In the genomic region with DNA sequence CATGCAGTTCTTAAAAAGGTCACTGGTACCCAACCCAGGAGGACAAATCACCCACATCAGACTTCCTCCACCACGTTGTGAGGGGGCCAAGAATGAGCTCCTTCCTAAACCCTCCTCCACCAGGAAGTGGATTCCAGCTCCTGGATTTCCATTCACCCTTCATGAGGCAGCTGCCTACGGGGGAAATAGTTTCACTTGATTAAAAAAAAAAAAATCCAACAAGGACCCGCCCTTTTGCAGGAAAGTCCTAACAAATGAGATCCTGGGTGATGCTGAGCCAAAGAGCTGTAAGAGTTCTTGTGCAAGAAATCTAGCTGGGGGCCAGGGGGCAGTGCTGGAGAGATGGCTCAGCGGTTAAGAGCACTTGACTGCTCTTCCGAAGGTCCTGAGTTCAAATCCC, we compare ENCODE assay signal across 18 mouse cellular contexts. TPM values are rescaled to one million over a fixed set of nuclear protein-coding genes. Genes with fewer than 3 reads are reported as not detected.
DNase-seq lines count a peak whose midpoint lies in the region; ATAC-seq and TF ChIP-seq lines count a peak whose summit lies in the region.
"Had no signal": no experiment of that assay in that cellular context is flagged by ENCODE, and none has a peak within 500 bp of the region (broad histone marks: within the 10 kb centered on the region; RNA-seq: fewer than 3 reads in every experiment).

No protein-coding gene starts in this region.

- 0 out of 2 replicates have a peak overlapping the region, but pooled peaks have one; percentile 16 for H3K27ac ChIP-seq in embryonic facial prominence, embryonic 13.5 days
- H3K27ac ChIP-seq in embryonic facial prominence, embryonic 10.5 days (replicated peaks) = no peak overlapping the region
- no peak overlapping the region for H3K27ac ChIP-seq in lung, embryonic 14.5 days (ENCODE audit: low read depth)
- H3K27ac ChIP-seq in hindbrain, embryonic 16.5 days (ENCODE audit: low read depth, low read length) = no peak overlapping the region
- H3K27ac ChIP-seq: embryonic facial prominence, embryonic 12.5 days; hindbrain, postnatal 0 days; liver, embryonic 12.5 days; midbrain, embryonic 10.5 days had no signal

- no peak for ATAC-seq in embryonic facial prominence, embryonic 13.5 days (ENCODE audit: insufficient number of reproducible peaks, insufficient read depth, low FRiP score, low TSS enrichment, low read depth)
- no peak for ATAC-seq in lung, embryonic 14.5 days (ENCODE audit: insufficient read depth)
- ATAC-seq in hindbrain, embryonic 16.5 days = no peak
- ATAC-seq: hindbrain, postnatal 0 days; liver, embryonic 12.5 days; Patski had no signal

- no peak overlapping the region for H3K4me2 ChIP-seq in embryonic facial prominence, embryonic 13.5 days
- no peak overlapping the region for H3K4me2 ChIP-seq in lung, embryonic 14.5 days
- H3K4me2 ChIP-seq in hindbrain, embryonic 16.5 days (ENCODE audit: low read length) = no peak overlapping the region
- H3K4me2 ChIP-seq: embryonic facial prominence, embryonic 12.5 days; liver, embryonic 12.5 days had no signal

- TF ChIP-seq CTCF in lung, embryonic 14.5 days (IDR thresholded peaks at IDR 0.05; ENCODE audit: low read depth) = no peak
- no peak for TF ChIP-seq CTCF in lung, adult 2 months (IDR thresholded peaks at IDR 0.05; ENCODE audit: insufficient read depth, low read length)

- 42% methylated on average over 5 of the region's 5 CpGs for WGBS in embryonic facial prominence, embryonic 13.5 days
- 55% methylated on average over 5 of the region's 5 CpGs for WGBS in embryonic facial prominence, embryonic 10.5 days
- 36% methylated on average over 5 of the region's 5 CpGs for WGBS in lung, embryonic 14.5 days
- WGBS in lung, adult 2 months = 23% methylated on average over 5 of the region's 5 CpGs
- 55% methylated on average over 5 of the region's 5 CpGs for WGBS in hindbrain, embryonic 16.5 days

- no peak overlapping the region for H3K4me3 ChIP-seq in embryonic facial prominence, embryonic 13.5 days
- no peak overlapping the region for H3K4me3 ChIP-seq in embryonic facial prominence, embryonic 10.5 days
- H3K4me3 ChIP-seq in lung, embryonic 14.5 days (ENCODE audit: low read depth, low read length) = no peak overlapping the region
- H3K4me3 ChIP-seq in lung, adult 2 months (replicated peaks; ENCODE audit: extremely low read depth, low read depth, low read length) = no peak overlapping the region
- H3K4me3 ChIP-seq in hindbrain, embryonic 16.5 days (ENCODE audit: low read length) = no peak overlapping the region
- H3K4me3 ChIP-seq: embryonic facial prominence, embryonic 12.5 days; liver, embryonic 12.5 days; midbrain, embryonic 10.5 days had no signal

- intact Hi-C loops in heart, postnatal 14 days (cut with DNase I) = no loop called here

- H3K36me3 ChIP-seq in embryonic facial prominence, embryonic 13.5 days = no peaks in the 10 kb centered on the region
- peaks cover 16% of the 10 kb centered on the region for H3K36me3 ChIP-seq in embryonic facial prominence, embryonic 10.5 days (replicated peaks)
- no peaks in the 10 kb centered on the region for H3K36me3 ChIP-seq in lung, embryonic 14.5 days (ENCODE audit: insufficient read depth)
- H3K36me3 ChIP-seq in hindbrain, embryonic 16.5 days (ENCODE audit: control insufficient read depth, insufficient read depth, low read length) = peaks cover 4% of the 10 kb centered on the region; the same call in 1 of the 2 replicates
- H3K36me3 ChIP-seq: liver, embryonic 12.5 days had no signal

- no peak for TF ChIP-seq POLR2A in lung, adult 2 months (IDR thresholded peaks at IDR 0.05; ENCODE audit: borderline replicate concordance, extremely low read depth, low read depth, low read length)

- DNase-seq in embryonic facial prominence, embryonic 10.5 days (ENCODE audit: low spot score) = no peak
- peak; percentile 37 for DNase-seq in lung, embryonic 14.5 days
- no peak for DNase-seq in lung, adult 2 months
- peak; percentile 27 to 50 for DNase-seq in heart, postnatal 14 days
- DNase-seq in lung, postnatal 36 days = peak; percentile 37
- no peak for DNase-seq in right cerebral cortex, postnatal 4 days
- DNase-seq: adrenal gland, postnatal 36 days; cerebellum, adult 8-10 months; layer of hippocampus, postnatal 36 days; retina, postnatal 1 day; thymus, adult 2 months had no signal

- H3K9me3 ChIP-seq in embryonic facial prominence, embryonic 13.5 days = no peaks in the 10 kb centered on the region
- H3K9me3 ChIP-seq in embryonic facial prominence, embryonic 10.5 days = no peaks in the 10 kb centered on the region
- H3K9me3 ChIP-seq in lung, embryonic 14.5 days (ENCODE audit: low read depth, low read length) = no peaks in the 10 kb centered on the region
- no peaks in the 10 kb centered on the region for H3K9me3 ChIP-seq in hindbrain, embryonic 16.5 days (ENCODE audit: control insufficient read depth, low read length)
- H3K9me3 ChIP-seq: embryonic facial prominence, embryonic 12.5 days; liver, embryonic 12.5 days; midbrain, embryonic 10.5 days had no signal

- H3K4me1 ChIP-seq in embryonic facial prominence, embryonic 13.5 days = peaks cover 7% of the 10 kb centered on the region; the same call in 1 of the 2 replicates
- H3K4me1 ChIP-seq in embryonic facial prominence, embryonic 10.5 days = peaks cover 18% of the 10 kb centered on the region
- H3K4me1 ChIP-seq in lung, embryonic 14.5 days (ENCODE audit: insufficient read depth) = no peaks in the 10 kb centered on the region
- no peaks in the 10 kb centered on the region for H3K4me1 ChIP-seq in lung, adult 2 months (ENCODE audit: control insufficient read depth, insufficient read depth, low read length)
- no peaks in the 10 kb centered on the region for H3K4me1 ChIP-seq in hindbrain, embryonic 16.5 days (ENCODE audit: control insufficient read depth, insufficient read depth, low read depth, low read length)
- H3K4me1 ChIP-seq: embryonic facial prominence, embryonic 12.5 days had no signal

- H3K27me3 ChIP-seq in embryonic facial prominence, embryonic 13.5 days = no peaks in the 10 kb centered on the region
- no peaks in the 10 kb centered on the region for H3K27me3 ChIP-seq in embryonic facial prominence, embryonic 10.5 days (replicated peaks; ENCODE audit: low read depth, poor library complexity, severe bottlenecking)
- H3K27me3 ChIP-seq in lung, embryonic 14.5 days (ENCODE audit: insufficient read depth, low read length) = no peaks in the 10 kb centered on the region
- no peaks in the 10 kb centered on the region for H3K27me3 ChIP-seq in hindbrain, embryonic 16.5 days (replicated peaks; ENCODE audit: control insufficient read depth, insufficient read depth, low read length)
- H3K27me3 ChIP-seq: embryonic facial prominence, embryonic 12.5 days; liver, embryonic 12.5 days; Patski had no signal

- no peak overlapping the region for H3K9ac ChIP-seq in embryonic facial prominence, embryonic 13.5 days
- no peak overlapping the region for H3K9ac ChIP-seq in lung, embryonic 14.5 days
- H3K9ac ChIP-seq in hindbrain, embryonic 16.5 days (ENCODE audit: low read depth, low read length) = no peak overlapping the region
- H3K9ac ChIP-seq: embryonic facial prominence, embryonic 12.5 days; liver, embryonic 12.5 days had no signal

RNA-seq across cellular contexts. Expression of a gene that starts 11.4 kb away (rescaled TPM):
- 12.1 and 14.0 TPM in 2 replicates for polyA plus RNA-seq in embryonic facial prominence, embryonic 13.5 days (2015; fragmentation: Nextera tagmentation; extraction: Ambion mirVana)
- polyA plus RNA-seq in embryonic facial prominence, embryonic 10.5 days (2016; fragmentation: Nextera tagmentation; extraction: Ambion mirVana) = 11.0 and 11.7 TPM in 2 replicates
- 15.7 and 16.9 TPM in 2 replicates for polyA plus RNA-seq in lung, embryonic 14.5 days (2014; fragmentation: Nextera tagmentation; extraction: Ambion mirVana)
- 176 and 296 TPM in 2 replicates for polyA plus RNA-seq in lung, adult 2 months (2012; rRNA removed)
- total RNA-seq in heart, postnatal 14 days (2021) = 100 to 1,000 TPM; 130 to 137 TPM
- polyA plus RNA-seq in hindbrain, embryonic 16.5 days (2015; fragmentation: Nextera tagmentation; extraction: Ambion mirVana) = 32.1 and 33.4 TPM in 2 replicates

RNA-seq across cellular contexts. Expression of a gene that starts 14.2 kb away (rescaled TPM):
- polyA plus RNA-seq in embryonic facial prominence, embryonic 13.5 days (2015; fragmentation: Nextera tagmentation; extraction: Ambion mirVana) = not detected in 2 replicates
- not detected in 2 replicates for polyA plus RNA-seq in embryonic facial prominence, embryonic 10.5 days (2016; fragmentation: Nextera tagmentation; extraction: Ambion mirVana)
- not detected in 2 replicates for polyA plus RNA-seq in lung, embryonic 14.5 days (2014; fragmentation: Nextera tagmentation; extraction: Ambion mirVana)
- not detected in 2 replicates for polyA plus RNA-seq in lung, adult 2 months (2012; rRNA removed)
- total RNA-seq in heart, postnatal 14 days (2021) = not detected
- polyA plus RNA-seq in hindbrain, embryonic 16.5 days (2015; fragmentation: Nextera tagmentation; extraction: Ambion mirVana) = not detected in 2 replicates
- total RNA-seq: adrenal gland, postnatal 36 days; hindbrain, postnatal 0 days; layer of hippocampus, postnatal 36 days had no signal
- polyA plus RNA-seq: embryonic facial prominence, embryonic 12.5 days; hindbrain, postnatal 0 days; liver, embryonic 12.5 days; midbrain, embryonic 10.5 days; Patski; thymus, adult 2 months had no signal

RNA-seq across cellular contexts. Expression of a gene that starts 30.0 kb away (rescaled TPM):
- 4.3 and 4.9 TPM in 2 replicates for polyA plus RNA-seq in embryonic facial prominence, embryonic 13.5 days (2015; fragmentation: Nextera tagmentation; extraction: Ambion mirVana)
- polyA plus RNA-seq in embryonic facial prominence, embryonic 10.5 days (2016; fragmentation: Nextera tagmentation; extraction: Ambion mirVana) = 8.2 and 10.3 TPM in 2 replicates
- 4.0 and 4.9 TPM in 2 replicates for polyA plus RNA-seq in lung, embryonic 14.5 days (2014; fragmentation: Nextera tagmentation; extraction: Ambion mirVana)
- polyA plus RNA-seq in lung, adult 2 months (2012; rRNA removed) = 2.4 and 4.0 TPM in 2 replicates
- total RNA-seq in heart, postnatal 14 days (2021) = 1 to 10 TPM; 4.3 to 5.2 TPM
- polyA plus RNA-seq in hindbrain, embryonic 16.5 days (2015; fragmentation: Nextera tagmentation; extraction: Ambion mirVana) = 59.3 and 62.7 TPM in 2 replicates

RNA-seq across cellular contexts. Expression of a gene that starts 31.4 kb away (rescaled TPM):
- polyA plus RNA-seq in embryonic facial prominence, embryonic 13.5 days (2015; fragmentation: Nextera tagmentation; extraction: Ambion mirVana) = 0.41 and 0.42 TPM in 2 replicates
- polyA plus RNA-seq in embryonic facial prominence, embryonic 10.5 days (2016; fragmentation: Nextera tagmentation; extraction: Ambion mirVana) = 0.20 and 0.30 TPM in 2 replicates
- polyA plus RNA-seq in lung, embryonic 14.5 days (2014; fragmentation: Nextera tagmentation; extraction: Ambion mirVana) = not detected in 2 replicates
- 2.0 and 2.2 TPM in 2 replicates for polyA plus RNA-seq in lung, adult 2 months (2012; rRNA removed)
- 1 to 10 TPM in 1 of 2 experiments, under 1 TPM in 1; 0.68 to 1.3 TPM for total RNA-seq in heart, postnatal 14 days (2021)
- polyA plus RNA-seq in hindbrain, embryonic 16.5 days (2015; fragmentation: Nextera tagmentation; extraction: Ambion mirVana) = 0.10 and 0.12 TPM in 2 replicates
- total RNA-seq: adrenal gland, postnatal 36 days; hindbrain, postnatal 0 days; layer of hippocampus, postnatal 36 days had no signal
- polyA plus RNA-seq: Patski had no signal

RNA-seq across cellular contexts. Expression of a gene that starts 43.1 kb away (rescaled TPM):
- 0.45 and 0.66 TPM in 2 replicates for polyA plus RNA-seq in embryonic facial prominence, embryonic 13.5 days (2015; fragmentation: Nextera tagmentation; extraction: Ambion mirVana)
- polyA plus RNA-seq in embryonic facial prominence, embryonic 10.5 days (2016; fragmentation: Nextera tagmentation; extraction: Ambion mirVana) = 0.28 and 0.51 TPM in 2 replicates
- 0.17 and 0.23 TPM in 2 replicates for polyA plus RNA-seq in lung, embryonic 14.5 days (2014; fragmentation: Nextera tagmentation; extraction: Ambion mirVana)
- 7.8 and 12.0 TPM in 2 replicates for polyA plus RNA-seq in lung, adult 2 months (2012; rRNA removed)
- 10 to 100 TPM; 61.8 to 69.1 TPM for total RNA-seq in heart, postnatal 14 days (2021)
- polyA plus RNA-seq in hindbrain, embryonic 16.5 days (2015; fragmentation: Nextera tagmentation; extraction: Ambion mirVana) = 0.40 and 0.54 TPM in 2 replicates
- total RNA-seq: layer of hippocampus, postnatal 36 days had no signal
- polyA plus RNA-seq: Patski had no signal

Comparison
In these comparisons a context has a peak if more than half of its experiments do, and no peak if none do; other contexts are left out.
1. DNase-seq: peak in lung, embryonic 14.5 days (single experiment), heart, postnatal 14 days (2 of 2) and lung, postnatal 36 days (single experiment); none in embryonic facial prominence, embryonic 10.5 days (single experiment), lung, adult 2 months (single experiment) and right cerebral cortex, postnatal 4 days (single experiment).